Mouse (Mus musculus): ENCODE measurements around the gene Kctd21. TPM values are rescaled to one million over a fixed set of nuclear protein-coding genes. Genes with fewer than 3 reads are reported as not detected.

Kctd21 gene
- polyA plus RNA-seq, 1 experiment from 2014 or later: 1.4 TPM

- H3K4me1 ChIP-seq (replicated peaks; ENCODE audit: control insufficient read depth, insufficient read depth, low read length): no peaks in the 10 kb centered on the region
- peaks cover 10% of the 10 kb centered on the region; the same call in 1 of the 2 replicates for H3K36me3 ChIP-seq (ENCODE audit: control insufficient read depth, insufficient read depth)
- H3K9me3 ChIP-seq (ENCODE audit: control insufficient read depth): no peaks in the 10 kb centered on the region
- H3K27ac ChIP-seq (ENCODE audit: low read depth, low read length): no peak overlapping the region
- 88% methylated on average over 5 of the region's 5 CpGs for WGBS
- no peaks in the 10 kb centered on the region for H3K27me3 ChIP-seq (replicated peaks; ENCODE audit: control insufficient read depth, insufficient read depth, low read length)
- no peak for ATAC-seq
- no peak overlapping the region for H3K4me2 ChIP-seq (replicated peaks; ENCODE audit: low read depth)
- no peak overlapping the region for H3K4me3 ChIP-seq (ENCODE audit: low read depth, low read length)
- H3K9ac ChIP-seq (ENCODE audit: low read depth, low read length): no peak overlapping the region
- no peak for TF ChIP-seq CTCF (IDR thresholded peaks at IDR 0.05; ENCODE audit: low read depth)
Observed at GRCm38 (mm10) chr7:97348836-97349235, 16.7 kb downstream of the Kctd21 start.

GRCm38 (mm10) chr7:97349438-97349837 is 17.3 kb downstream of the Kctd21 start:
- no peak overlapping the region for H3K4me3 ChIP-seq (ENCODE audit: low read depth, low read length)
- no peak overlapping the region for H3K4me2 ChIP-seq (replicated peaks; ENCODE audit: low read depth)
- 94% methylated on average over 6 of the region's 6 CpGs for WGBS
- peaks cover 10% of the 10 kb centered on the region; the same call in 1 of the 2 replicates for H3K36me3 ChIP-seq (ENCODE audit: control insufficient read depth, insufficient read depth)
- H3K27ac ChIP-seq (ENCODE audit: low read depth, low read length): no peak overlapping the region
- no peaks in the 10 kb centered on the region for H3K27me3 ChIP-seq (replicated peaks; ENCODE audit: control insufficient read depth, insufficient read depth, low read length)
- no peak for TF ChIP-seq CTCF (IDR thresholded peaks at IDR 0.05; ENCODE audit: low read depth)
- no peak overlapping the region for H3K9ac ChIP-seq (ENCODE audit: low read depth, low read length)
- H3K9me3 ChIP-seq (ENCODE audit: control insufficient read depth): no peaks in the 10 kb centered on the region
- no peaks in the 10 kb centered on the region for H3K4me1 ChIP-seq (replicated peaks; ENCODE audit: control insufficient read depth, insufficient read depth, low read length)
- no peak for ATAC-seq

- WGBS: 85% methylated on average over 5 of the region's 5 CpGs
- H3K9ac ChIP-seq (ENCODE audit: low read depth, low read length): no peak overlapping the region
- H3K4me1 ChIP-seq (replicated peaks; ENCODE audit: control insufficient read depth, insufficient read depth, low read length): no peaks in the 10 kb centered on the region
- peaks cover 10% of the 10 kb centered on the region; the same call in 1 of the 2 replicates for H3K36me3 ChIP-seq (ENCODE audit: control insufficient read depth, insufficient read depth)
- TF ChIP-seq CTCF (IDR thresholded peaks at IDR 0.05; ENCODE audit: low read depth): no peak
- ATAC-seq: no peak
- no peak overlapping the region for H3K4me2 ChIP-seq (replicated peaks; ENCODE audit: low read depth)
- H3K27me3 ChIP-seq (replicated peaks; ENCODE audit: control insufficient read depth, insufficient read depth, low read length): no peaks in the 10 kb centered on the region
- H3K4me3 ChIP-seq (ENCODE audit: low read depth, low read length): no peak overlapping the region
- no peaks in the 10 kb centered on the region for H3K9me3 ChIP-seq (ENCODE audit: control insufficient read depth)
- H3K27ac ChIP-seq (ENCODE audit: low read depth, low read length): no peak overlapping the region
Observed at GRCm38 (mm10) chr7:97350891-97351290, 18.8 kb downstream of the Kctd21 start.

GRCm38 (mm10) chr7:97351792-97352513 is 19.8 kb downstream of the Kctd21 start:
- 87% methylated on average over 11 of the region's 11 CpGs for WGBS
- Histone ChIP-seq H3K27me3 (replicated peaks; ENCODE audit: control insufficient read depth, insufficient read depth, low read length) (no peaks in the 10 kb centered on the region), H3K4me1 (replicated peaks; ENCODE audit: control insufficient read depth, insufficient read depth, low read length) (no peaks in the 10 kb centered on the region), H3K36me3 (ENCODE audit: control insufficient read depth, insufficient read depth) (peaks cover 10% of the 10 kb centered on the region; the same call in 1 of the 2 replicates), H3K4me3 (ENCODE audit: low read depth, low read length) (no peak overlapping the region), H3K9me3 (ENCODE audit: control insufficient read depth) (no peaks in the 10 kb centered on the region), H3K4me2 (replicated peaks; ENCODE audit: low read depth) (no peak overlapping the region), H3K27ac (ENCODE audit: low read depth, low read length) (no peak overlapping the region), H3K9ac (ENCODE audit: low read depth, low read length) (no peak overlapping the region)
- no peak for ATAC-seq
- no peak for TF ChIP-seq CTCF (IDR thresholded peaks at IDR 0.05; ENCODE audit: low read depth)

- Histone ChIP-seq H3K9ac (ENCODE audit: low read depth, low read length) (no peak overlapping the region), H3K4me2 (replicated peaks; ENCODE audit: low read depth) (no peak overlapping the region), H3K4me3 (ENCODE audit: low read depth, low read length) (no peak overlapping the region), H3K9me3 (ENCODE audit: control insufficient read depth) (no peaks in the 10 kb centered on the region), H3K27ac (ENCODE audit: low read depth, low read length) (no peak overlapping the region), H3K36me3 (ENCODE audit: control insufficient read depth, insufficient read depth) (peaks cover 5% of the 10 kb centered on the region; the same call in 1 of the 2 replicates), H3K4me1 (replicated peaks; ENCODE audit: control insufficient read depth, insufficient read depth, low read length) (no peaks in the 10 kb centered on the region), H3K27me3 (replicated peaks; ENCODE audit: control insufficient read depth, insufficient read depth, low read length) (no peaks in the 10 kb centered on the region)
- ATAC-seq: no peak
- 88% methylated on average over 6 of the region's 6 CpGs for WGBS
- no peak for TF ChIP-seq CTCF (IDR thresholded peaks at IDR 0.05; ENCODE audit: low read depth)
Observed at GRCm38 (mm10) chr7:97353356-97353755, 21.2 kb downstream of the Kctd21 start.

- H3K9me3 ChIP-seq (ENCODE audit: control insufficient read depth): no peaks in the 10 kb centered on the region
- H3K36me3 ChIP-seq (ENCODE audit: control insufficient read depth, insufficient read depth): no peaks in the 10 kb centered on the region
- H3K9ac ChIP-seq (ENCODE audit: low read depth, low read length): no peak overlapping the region
- ATAC-seq: no peak
- H3K4me1 ChIP-seq (replicated peaks; ENCODE audit: control insufficient read depth, insufficient read depth, low read length): no peaks in the 10 kb centered on the region
- WGBS: 49% methylated on average over 13 of the region's 13 CpGs
- no peak for TF ChIP-seq CTCF (IDR thresholded peaks at IDR 0.05; ENCODE audit: low read depth)
- H3K4me2 ChIP-seq (replicated peaks; ENCODE audit: low read depth): no peak overlapping the region
- no peaks in the 10 kb centered on the region for H3K27me3 ChIP-seq (replicated peaks; ENCODE audit: control insufficient read depth, insufficient read depth, low read length)
- H3K4me3 ChIP-seq (ENCODE audit: low read depth, low read length): no peak overlapping the region
- H3K27ac ChIP-seq (ENCODE audit: low read depth, low read length): no peak overlapping the region
Observed at GRCm38 (mm10) chr7:97355068-97355841, 23.1 kb downstream of the Kctd21 start.

Data from intestine, postnatal 0 days (tissue).